Mouse (Mus musculus): ENCODE results near the gene Snx22. TPM values are rescaled to one million over a fixed set of nuclear protein-coding genes. Genes with fewer than 3 reads are reported as not detected.
A peak's percentile ranks its signal among the peaks of the same experiment; 100 is the strongest.

The Snx22 gene
- polyA plus RNA-seq, 1 experiment from 2014 or later: 0.96 TPM

GRCm38 (mm10) chr9:66066791-66067190 lies 2.7 kb downstream of the Snx22 start:
- no peak for ATAC-seq (replicated peaks; ENCODE audit: low FRiP score, low TSS enrichment, low read depth)

GRCm38 (mm10) chr9:66064316-66064715 lies 5.2 kb downstream of the Snx22 start:
- Histone ChIP-seq H3K9ac (ENCODE audit: low read length) (no peak overlapping the region), H3K4me2 (ENCODE audit: low read length) (no peak overlapping the region), H3K27ac (ENCODE audit: low read depth) (no peak overlapping the region), H3K27me3 (replicated peaks; ENCODE audit: control insufficient read depth, insufficient read depth, low read length) (peaks cover 23% of the 10 kb centered on the region), H3K36me3 (ENCODE audit: control insufficient read depth, insufficient read depth, low read length) (peaks cover 49% of the 10 kb centered on the region), H3K4me1 (replicated peaks; ENCODE audit: control insufficient read depth, insufficient read depth, low read length) (peaks cover 20% of the 10 kb centered on the region), H3K4me3 (ENCODE audit: low read depth, low read length) (no peak overlapping the region), H3K9me3 (ENCODE audit: control insufficient read depth, low read length) (no peaks in the 10 kb centered on the region)
- 95% methylated on average over 11 of the region's 11 CpGs for WGBS
- ATAC-seq (replicated peaks; ENCODE audit: low FRiP score, low TSS enrichment, low read depth) (no peak), DNase-seq (ENCODE audit: low spot score) (no peak)

More at GRCm38 (mm10) chr9:66066791-66067190, 2.7 kb downstream of the Snx22 start:
- Histone ChIP-seq H3K36me3 (ENCODE audit: control insufficient read depth, insufficient read depth, low read length) (peaks cover 46% of the 10 kb centered on the region), H3K4me3 (ENCODE audit: low read depth, low read length) (no peak overlapping the region), H3K27ac (ENCODE audit: low read depth) (no peak overlapping the region), H3K27me3 (replicated peaks; ENCODE audit: control insufficient read depth, insufficient read depth, low read length) (peaks cover 29% of the 10 kb centered on the region), H3K4me1 (replicated peaks; ENCODE audit: control insufficient read depth, insufficient read depth, low read length) (peaks cover 8% of the 10 kb centered on the region; the same call in 1 of the 2 replicates), H3K9me3 (ENCODE audit: control insufficient read depth, low read length) (no peaks in the 10 kb centered on the region), H3K4me2 (ENCODE audit: low read length) (no peak overlapping the region), H3K9ac (ENCODE audit: low read length) (no peak overlapping the region)
- 94% methylated on average over 3 of the region's 3 CpGs for WGBS
- DNase-seq (ENCODE audit: low spot score): no peak

- ATAC-seq (replicated peaks; ENCODE audit: low FRiP score, low TSS enrichment, low read depth): no peak
- Histone ChIP-seq H3K36me3 (ENCODE audit: control insufficient read depth, insufficient read depth, low read length) (peaks cover 49% of the 10 kb centered on the region), H3K4me2 (ENCODE audit: low read length) (no peak overlapping the region), H3K9ac (ENCODE audit: low read length) (no peak overlapping the region), H3K27ac (ENCODE audit: low read depth) (no peak overlapping the region), H3K4me1 (replicated peaks; ENCODE audit: control insufficient read depth, insufficient read depth, low read length) (peaks cover 14% of the 10 kb centered on the region), H3K4me3 (ENCODE audit: low read depth, low read length) (no peak overlapping the region), H3K9me3 (ENCODE audit: control insufficient read depth, low read length) (no peaks in the 10 kb centered on the region), H3K27me3 (replicated peaks; ENCODE audit: control insufficient read depth, insufficient read depth, low read length) (peaks cover 15% of the 10 kb centered on the region)
- WGBS: 93% methylated on average over 3 of the region's 3 CpGs
- DNase-seq (ENCODE audit: low spot score): no peak
These were observed 6.1 kb downstream of the Snx22 start for GRCm38 (mm10) chr9:66063446-66063845.

- Histone ChIP-seq H3K9me3 (ENCODE audit: control insufficient read depth, low read length) (no peaks in the 10 kb centered on the region), H3K4me3 (ENCODE audit: low read depth, low read length) (peak overlapping the region; percentile 53; the same call in 1 of the 2 replicates), H3K4me1 (replicated peaks; ENCODE audit: control insufficient read depth, insufficient read depth, low read length) (peaks cover 14% of the 10 kb centered on the region), H3K27ac (ENCODE audit: low read depth) (no peak overlapping the region), H3K27me3 (replicated peaks; ENCODE audit: control insufficient read depth, insufficient read depth, low read length) (no peaks in the 10 kb centered on the region), H3K36me3 (ENCODE audit: control insufficient read depth, insufficient read depth, low read length) (peaks cover 46% of the 10 kb centered on the region), H3K4me2 (ENCODE audit: low read length) (peak overlapping the region; percentile 87), H3K9ac (ENCODE audit: low read length) (no peak overlapping the region; the same call in 1 of the 2 replicates)
- DNase-seq (ENCODE audit: low spot score) (no peak), ATAC-seq (replicated peaks; ENCODE audit: low FRiP score, low TSS enrichment, low read depth) (no peak)
- 86% methylated on average over 3 of the region's 3 CpGs for WGBS
These were observed 7.9 kb downstream of the Snx22 start for GRCm38 (mm10) chr9:66061656-66062055.

- WGBS: 21% methylated on average over 4 of the region's 4 CpGs
- peak overlapping the region; percentile 87 for H3K4me2 ChIP-seq (ENCODE audit: low read length)
- H3K4me1 ChIP-seq (replicated peaks; ENCODE audit: control insufficient read depth, insufficient read depth, low read length): peaks cover 14% of the 10 kb centered on the region
- peak overlapping the region; percentile 53 for H3K4me3 ChIP-seq (ENCODE audit: low read depth, low read length)
- H3K9ac ChIP-seq (ENCODE audit: low read length): peak overlapping the region; percentile 64
- peaks cover 40% of the 10 kb centered on the region for H3K36me3 ChIP-seq (ENCODE audit: control insufficient read depth, insufficient read depth, low read length)
- ATAC-seq (replicated peaks; ENCODE audit: low FRiP score, low TSS enrichment, low read depth): no peak
- no peaks in the 10 kb centered on the region for H3K9me3 ChIP-seq (ENCODE audit: control insufficient read depth, low read length)
- H3K27ac ChIP-seq (ENCODE audit: low read depth): no peak overlapping the region
- DNase-seq (ENCODE audit: low spot score): no peak
- no peaks in the 10 kb centered on the region for H3K27me3 ChIP-seq (replicated peaks; ENCODE audit: control insufficient read depth, insufficient read depth, low read length)
These were observed 8.5 kb downstream of the Snx22 start for GRCm38 (mm10) chr9:66060986-66061385.

- H3K4me3 ChIP-seq (ENCODE audit: low read depth, low read length): peak overlapping the region; percentile 53
- no peaks in the 10 kb centered on the region for H3K27me3 ChIP-seq (replicated peaks; ENCODE audit: control insufficient read depth, insufficient read depth, low read length)
- no peaks in the 10 kb centered on the region for H3K9me3 ChIP-seq (ENCODE audit: control insufficient read depth, low read length)
- peak overlapping the region; percentile 69 for H3K27ac ChIP-seq (ENCODE audit: low read depth)
- peak overlapping the region; percentile 87 for H3K4me2 ChIP-seq (ENCODE audit: low read length)
- DNase-seq (ENCODE audit: low spot score) (no peak), ATAC-seq (replicated peaks; ENCODE audit: low FRiP score, low TSS enrichment, low read depth) (peak; percentile 73)
- H3K9ac ChIP-seq (ENCODE audit: low read length): peak overlapping the region; percentile 64
- peaks cover 14% of the 10 kb centered on the region for H3K4me1 ChIP-seq (replicated peaks; ENCODE audit: control insufficient read depth, insufficient read depth, low read length)
- under 1% methylated on average over 20 of the region's 20 CpGs for WGBS
- H3K36me3 ChIP-seq (ENCODE audit: control insufficient read depth, insufficient read depth, low read length): peaks cover 33% of the 10 kb centered on the region
These were observed 9.2 kb downstream of the Snx22 start for GRCm38 (mm10) chr9:66060308-66060647.

GRCm38 (mm10) chr9:66059583-66060307 lies 9.8 kb downstream of the Snx22 start, which contains the start of gene Ppib:
TSS of gene Ppib (plus strand) at chr9:66060222.
- Histone ChIP-seq H3K4me3 (ENCODE audit: low read depth, low read length) (peak within 1 kb of the TSS; percentile 53), H3K9me3 (ENCODE audit: control insufficient read depth, low read length) (no peaks in the 10 kb centered on the region), H3K36me3 (ENCODE audit: control insufficient read depth, insufficient read depth, low read length) (peaks cover 29% of the 10 kb centered on the region), H3K27ac (ENCODE audit: low read depth) (peak within 1 kb of the TSS; percentile 69), H3K27me3 (replicated peaks; ENCODE audit: control insufficient read depth, insufficient read depth, low read length) (no peaks in the 10 kb centered on the region), H3K9ac (ENCODE audit: low read length) (peak within 1 kb of the TSS; percentile 64), H3K4me2 (ENCODE audit: low read length) (peak within 1 kb of the TSS; percentile 87), H3K4me1 (replicated peaks; ENCODE audit: control insufficient read depth, insufficient read depth, low read length) (peaks cover 14% of the 10 kb centered on the region)
- peak; percentile 95 for DNase-seq (ENCODE audit: low spot score)
- 1% methylated on average over 51 of the region's 51 CpGs for WGBS
- ATAC-seq (replicated peaks; ENCODE audit: low FRiP score, low TSS enrichment, low read depth): peak; percentile 99

- H3K36me3 ChIP-seq (ENCODE audit: control insufficient read depth, insufficient read depth, low read length): no peaks in the 10 kb centered on the region
- H3K4me1 ChIP-seq (replicated peaks; ENCODE audit: control insufficient read depth, insufficient read depth, low read length): no peaks in the 10 kb centered on the region
- H3K27me3 ChIP-seq (replicated peaks; ENCODE audit: control insufficient read depth, insufficient read depth, low read length): no peaks in the 10 kb centered on the region
- H3K9ac ChIP-seq (ENCODE audit: low read length): no peak overlapping the region
- ATAC-seq (replicated peaks; ENCODE audit: low FRiP score, low TSS enrichment, low read depth) (no peak), DNase-seq (ENCODE audit: low spot score) (no peak)
- H3K27ac ChIP-seq (ENCODE audit: low read depth): no peak overlapping the region
- H3K4me2 ChIP-seq (ENCODE audit: low read length): no peak overlapping the region
- 37% methylated on average over 1 of the region's 1 CpGs for WGBS
- 0 out of 2 replicates have a peak, but pooled peaks cover 5% of the 10 kb centered on the region for H3K9me3 ChIP-seq (ENCODE audit: control insufficient read depth, low read length)
- H3K4me3 ChIP-seq (ENCODE audit: low read depth, low read length): no peak overlapping the region
These were observed 15.9 kb downstream of the Snx22 start for GRCm38 (mm10) chr9:66053620-66054019.

- Histone ChIP-seq H3K36me3 (ENCODE audit: control insufficient read depth, insufficient read depth, low read length) (no peaks in the 10 kb centered on the region), H3K4me3 (ENCODE audit: low read depth, low read length) (no peak overlapping the region), H3K27me3 (replicated peaks; ENCODE audit: control insufficient read depth, insufficient read depth, low read length) (no peaks in the 10 kb centered on the region), H3K9me3 (ENCODE audit: control insufficient read depth, low read length) (0 out of 2 replicates have a peak, but pooled peaks cover 5% of the 10 kb centered on the region), H3K4me1 (replicated peaks; ENCODE audit: control insufficient read depth, insufficient read depth, low read length) (no peaks in the 10 kb centered on the region), H3K27ac (ENCODE audit: low read depth) (no peak overlapping the region), H3K4me2 (ENCODE audit: low read length) (no peak overlapping the region), H3K9ac (ENCODE audit: low read length) (no peak overlapping the region)
- ATAC-seq (replicated peaks; ENCODE audit: low FRiP score, low TSS enrichment, low read depth): no peak
- 87% methylated on average over 1 of the region's 1 CpGs for WGBS
- DNase-seq (ENCODE audit: low spot score): no peak
These were observed 16.8 kb downstream of the Snx22 start for GRCm38 (mm10) chr9:66052731-66053130.
